Mouse (Mus musculus) midbrain, embryonic 15.5 days (tissue): ENCODE measurements at regions not wholly inside any gene's neighbourhood (a gene's known extent, or its start where the extent isn't known, plus 50 kb on each side); places are given as distances from the start of the nearest gene placed in this dataset.
"Not testable (repeated sequence)": the region's sequence is repeated elsewhere in the genome, so short reads cannot be mapped to it uniquely, and the experiment has no call there.

Experiments used
- ATAC-seq: fragments of 200-750 bp; cut with Nextera tagmentation; replicated peaks from 2 replicates; pipeline ENCODE4 v1.8.0; 2017; ENCODE audit warnings: moderate TSS enrichment
- H3K27ac ChIP-seq: fragments of 300-500 bp; sonication (generic); 2 replicates; pipeline ENCODE4 v1.5.1; 2015; ENCODE audit warnings: mild to moderate bottlenecking, inconsistent platforms
- H3K27me3 ChIP-seq: fragments of 300-500 bp; sonication (generic); replicated peaks from 2 replicates; pipeline ENCODE4 v1.6.1; 2015; ENCODE audit warnings: inconsistent platforms
- H3K36me3 ChIP-seq: fragments of 300-500 bp; sonication (generic); replicated peaks from 2 replicates; pipeline ENCODE4 v1.6.1; 2015; ENCODE audit warnings: inconsistent platforms
- H3K4me1 ChIP-seq: fragments of 300-500 bp; sonication (generic); 2 replicates; pipeline ENCODE4 v1.6.1; 2015; ENCODE audit warnings: inconsistent platforms
- H3K4me2 ChIP-seq: fragments of 300-500 bp; sonication (generic); 2 replicates; pipeline ENCODE4 v1.6.1; 2015; ENCODE audit warnings: inconsistent platforms, mild to moderate bottlenecking, moderate library complexity
- H3K4me3 ChIP-seq: fragments of 300-500 bp; sonication (generic); 2 replicates; pipeline ENCODE4 v1.5.1; 2015; ENCODE audit warnings: mild to moderate bottlenecking, inconsistent platforms
- H3K9ac ChIP-seq: fragments of 300-500 bp; sonication (generic); 2 replicates; pipeline ENCODE4 v1.6.1; 2015; ENCODE audit warnings: mild to moderate bottlenecking, inconsistent platforms
- H3K9me3 ChIP-seq: fragments of 300-500 bp; sonication (generic); 2 replicates; pipeline ENCODE4 v1.6.1; 2016; ENCODE audit warnings: inconsistent platforms
- WGBS: fragments of 180-500 bp; shearing (Covaris S2); methylation state at CpG from one replicate; pipeline ENCODE4 v1.1.7; 2015; ENCODE audit warnings: mixed read lengths; 5-methylcytosine and 5-hydroxymethylcytosine counted together

DNA sequence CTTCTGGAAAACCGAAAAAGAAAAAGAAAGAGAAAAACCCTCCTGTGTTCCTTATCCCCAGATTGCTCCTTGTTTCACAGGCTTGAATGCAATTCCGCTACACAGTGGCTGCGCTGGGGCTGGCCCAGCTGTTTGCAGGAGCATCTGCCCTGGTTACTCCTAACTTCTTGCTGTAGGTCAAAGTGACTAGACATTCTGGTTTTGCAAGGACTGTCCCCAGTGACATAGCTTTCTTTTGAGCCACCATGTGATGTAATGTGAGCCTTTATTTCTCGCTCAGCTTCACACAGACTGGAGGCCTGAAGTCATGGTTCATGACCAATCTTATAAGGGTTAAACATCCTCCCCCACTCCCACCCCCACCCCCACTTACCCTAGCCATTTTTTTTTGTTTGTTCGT is 222.8 kb downstream of the Pten start:
- Histone ChIP-seq H3K4me1 (no peaks in the 10 kb centered on the region), H3K27me3 (no peaks in the 10 kb centered on the region), H3K27ac (no peak overlapping the region), H3K9me3 (no peaks in the 10 kb centered on the region), H3K4me3 (no peak overlapping the region), H3K9ac (no peak overlapping the region), H3K36me3 (no peaks in the 10 kb centered on the region), H3K4me2 (no peak overlapping the region)
- 85% methylated on average over 5 of the region's 5 CpGs for WGBS
- no peak for ATAC-seq

GRCm38 (mm10) chr19:32988713-32989112 is 231.4 kb downstream of the Pten start:
- no peak overlapping the region for H3K27ac ChIP-seq
- H3K36me3 ChIP-seq, result no peaks in the 10 kb centered on the region
- ATAC-seq, result no peak
- no peak overlapping the region for H3K4me3 ChIP-seq
- H3K4me1 ChIP-seq, result no peaks in the 10 kb centered on the region
- no peaks in the 10 kb centered on the region for H3K27me3 ChIP-seq
- no peak overlapping the region for H3K9ac ChIP-seq
- 80% methylated on average over 5 of the region's 5 CpGs for WGBS
- no peak overlapping the region for H3K4me2 ChIP-seq
- no peaks in the 10 kb centered on the region for H3K9me3 ChIP-seq

- no peak overlapping the region for H3K9ac ChIP-seq
- H3K36me3 ChIP-seq, result no peaks in the 10 kb centered on the region
- no peaks in the 10 kb centered on the region for H3K4me1 ChIP-seq
- H3K9me3 ChIP-seq, result no peaks in the 10 kb centered on the region
- WGBS, result 87% methylated on average over 6 of the region's 6 CpGs
- H3K4me2 ChIP-seq, result no peak overlapping the region
- no peak for ATAC-seq
- no peak overlapping the region for H3K27ac ChIP-seq
- no peaks in the 10 kb centered on the region for H3K27me3 ChIP-seq
- H3K4me3 ChIP-seq, result no peak overlapping the region
Observed at GRCm38 (mm10) chr19:32989346-32989745, 232.0 kb downstream of the Pten start.

- no peak overlapping the region for H3K27ac ChIP-seq
- no peak overlapping the region for H3K9ac ChIP-seq
- H3K4me2 ChIP-seq, result no peak overlapping the region
- no peaks in the 10 kb centered on the region for H3K9me3 ChIP-seq
- no peaks in the 10 kb centered on the region for H3K36me3 ChIP-seq
- WGBS, result 89% methylated on average over 6 of the region's 6 CpGs
- no peak overlapping the region for H3K4me3 ChIP-seq
- no peak for ATAC-seq
- H3K4me1 ChIP-seq, result no peaks in the 10 kb centered on the region
- H3K27me3 ChIP-seq, result no peaks in the 10 kb centered on the region
Observed at GRCm38 (mm10) chr19:32990576-32990975, 233.3 kb downstream of the Pten start.

GRCm38 (mm10) chr19:32998576-32999170 is 241.4 kb downstream of the Pten start:
- whole genome bisulfite sequencing, result 90% methylated on average over 3 of the region's 3 CpGs
- no peak overlapping the region for H3K9ac ChIP-seq

DNA sequence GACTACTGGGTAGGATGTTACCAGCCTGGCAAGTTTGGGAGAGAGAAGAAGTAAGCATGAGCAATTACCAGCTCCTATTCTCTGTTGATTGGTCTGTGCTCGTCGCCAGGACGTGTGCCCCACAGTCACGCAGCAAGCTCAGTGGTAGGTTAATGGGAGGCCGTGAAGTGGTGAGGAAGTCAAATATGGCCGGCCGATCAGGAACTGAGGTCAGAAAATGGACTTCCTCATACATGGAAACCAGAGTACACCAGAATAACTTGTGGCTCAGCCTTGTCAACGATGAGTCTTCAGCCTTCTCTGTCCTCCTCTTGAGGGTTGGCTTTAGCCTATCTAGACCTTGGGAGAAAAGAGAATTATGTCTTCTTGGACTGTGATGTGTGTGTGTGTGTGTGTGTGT is 250.3 kb downstream of the Pten start:
- no peak overlapping the region for H3K4me2 ChIP-seq
- H3K9ac ChIP-seq, result no peak overlapping the region
- no peak overlapping the region for H3K4me3 ChIP-seq
- no peak for ATAC-seq
- H3K27ac ChIP-seq, result no peak overlapping the region
- H3K36me3 ChIP-seq, result no peaks in the 10 kb centered on the region
- no peaks in the 10 kb centered on the region for H3K4me1 ChIP-seq
- 90% methylated on average over 8 of the region's 8 CpGs for WGBS
- no peaks in the 10 kb centered on the region for H3K27me3 ChIP-seq
- H3K9me3 ChIP-seq, result no peaks in the 10 kb centered on the region

More at GRCm38 (mm10) chr19:32998576-32999170, 241.4 kb downstream of the Pten start:
- no peak overlapping the region for H3K4me2 ChIP-seq
- no peaks in the 10 kb centered on the region for H3K36me3 ChIP-seq
- no peak overlapping the region for H3K27ac ChIP-seq
- no peak for ATAC-seq
- no peak overlapping the region for H3K4me3 ChIP-seq
- H3K4me1 ChIP-seq, result no peaks in the 10 kb centered on the region
- no peaks in the 10 kb centered on the region for H3K9me3 ChIP-seq
- H3K27me3 ChIP-seq, result no peaks in the 10 kb centered on the region

DNA sequence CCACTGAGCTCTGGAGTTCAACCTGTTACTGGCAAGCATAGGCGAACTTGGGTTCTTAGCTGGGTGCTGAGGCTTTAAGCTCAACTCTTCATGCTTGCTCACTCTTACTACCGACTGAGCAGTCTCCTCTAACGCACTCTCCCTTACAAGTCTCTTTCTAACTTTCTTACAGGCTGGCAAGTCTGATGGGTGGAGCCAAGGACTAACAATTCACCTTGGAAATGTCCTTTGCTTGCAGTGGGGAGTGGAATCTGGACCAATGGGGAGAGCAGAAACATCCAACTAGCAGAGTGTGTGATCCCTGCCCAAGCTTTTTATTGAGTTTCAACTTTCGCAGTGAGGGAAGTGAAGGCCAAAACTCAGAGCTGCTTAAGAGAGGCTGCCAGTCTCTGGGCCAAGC is 250.8 kb downstream of the Pten start:
- no peaks in the 10 kb centered on the region for H3K27me3 ChIP-seq
- 86% methylated on average over 4 of the region's 4 CpGs for WGBS

DNA sequence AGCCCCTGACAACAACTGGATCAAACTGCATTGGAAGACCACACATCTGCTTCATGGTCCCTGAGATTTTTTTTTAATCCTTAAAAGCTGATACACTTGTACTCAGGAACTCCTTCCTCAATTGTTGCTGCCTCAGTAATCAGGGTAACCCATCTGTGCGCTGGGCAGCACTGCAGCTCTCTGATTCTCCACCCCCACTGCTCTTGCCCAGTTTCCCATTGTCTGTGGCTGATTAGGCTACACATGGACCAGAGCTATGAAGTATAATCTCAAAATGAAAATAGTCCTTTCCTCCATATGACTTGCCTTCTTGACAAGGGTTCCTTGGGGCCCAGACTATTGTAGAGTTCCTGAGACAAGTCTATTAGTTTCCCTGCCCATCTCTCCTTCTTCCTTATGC is 251.5 kb downstream of the Pten start:
- Histone ChIP-seq H3K9me3 (no peaks in the 10 kb centered on the region), H3K4me3 (no peak overlapping the region), H3K4me2 (no peak overlapping the region), H3K4me1 (no peaks in the 10 kb centered on the region), H3K27ac (no peak overlapping the region), H3K27me3 (no peaks in the 10 kb centered on the region), H3K9ac (no peak overlapping the region), H3K36me3 (no peaks in the 10 kb centered on the region)
- 89% methylated on average over 1 of the region's 1 CpGs for WGBS
- no peak for ATAC-seq

More for the DNA sequence above, 250.8 kb downstream of the Pten start:
- no peaks in the 10 kb centered on the region for H3K4me1 ChIP-seq
- no peak overlapping the region for H3K4me3 ChIP-seq
- no peaks in the 10 kb centered on the region for H3K9me3 ChIP-seq
- no peak overlapping the region for H3K27ac ChIP-seq
- H3K36me3 ChIP-seq, result no peaks in the 10 kb centered on the region
- no peak for ATAC-seq
- no peak overlapping the region for H3K9ac ChIP-seq
- H3K4me2 ChIP-seq, result no peak overlapping the region

DNA sequence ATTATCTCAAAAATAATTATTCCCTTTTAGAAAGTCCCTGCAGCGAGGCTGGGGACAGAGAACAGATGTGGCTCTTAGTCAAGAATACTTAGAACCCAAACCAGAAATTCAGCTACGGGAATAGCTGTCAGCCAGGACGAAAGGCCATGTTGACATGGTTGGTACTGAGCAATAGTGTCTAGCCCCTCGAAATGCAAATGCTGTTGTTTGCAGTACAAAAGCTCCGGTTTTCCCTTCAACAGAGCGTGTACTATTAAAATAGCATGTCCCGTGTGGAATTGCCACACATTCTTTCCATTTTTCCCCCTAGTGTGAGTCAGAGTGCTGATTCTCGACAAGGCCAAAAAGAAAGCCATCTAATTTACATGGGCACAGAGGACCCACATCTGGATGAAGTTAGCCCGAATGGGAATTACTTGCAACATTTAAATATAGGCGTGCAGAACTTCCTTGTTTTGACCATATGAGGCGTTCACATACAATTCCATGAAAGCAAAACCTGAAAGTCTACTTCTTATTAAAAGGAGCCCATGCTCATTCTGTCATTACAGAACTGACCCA is 253.7 kb downstream of the Pten start:
- Histone ChIP-seq H3K4me1 (no peaks in the 10 kb centered on the region), H3K9ac (no peak overlapping the region), H3K27ac (no peak overlapping the region), H3K27me3 (no peaks in the 10 kb centered on the region), H3K4me2 (no peak overlapping the region), H3K36me3 (no peaks in the 10 kb centered on the region), H3K9me3 (no peaks in the 10 kb centered on the region), H3K4me3 (no peak overlapping the region)
- ATAC-seq, result no peak
- WGBS, result 60% methylated on average over 11 of the region's 11 CpGs

GRCm38 (mm10) chr19:33014879-33015278 is 257.6 kb downstream of the Pten start:
- H3K4me1 ChIP-seq, H3K36me3 ChIP-seq, H3K4me2 ChIP-seq, H3K27me3 ChIP-seq, H3K9ac ChIP-seq, H3K9me3 ChIP-seq, H3K4me3 ChIP-seq, ATAC-seq, H3K27ac ChIP-seq: not testable (repeated sequence)
- 91% methylated on average over 9 of the region's 9 CpGs for WGBS

GRCm38 (mm10) chr19:33021161-33021560 is 263.9 kb downstream of the Pten start:
- H3K9ac ChIP-seq, result no peak overlapping the region
- no peaks in the 10 kb centered on the region for H3K4me1 ChIP-seq
- no peak overlapping the region for H3K27ac ChIP-seq
- ATAC-seq, result no peak
- H3K4me3 ChIP-seq, result no peak overlapping the region
- no peaks in the 10 kb centered on the region for H3K9me3 ChIP-seq
- no peak overlapping the region for H3K4me2 ChIP-seq
- no peaks in the 10 kb centered on the region for H3K36me3 ChIP-seq
- H3K27me3 ChIP-seq, result no peaks in the 10 kb centered on the region
- WGBS, result 88% methylated on average over 3 of the region's 3 CpGs

DNA sequence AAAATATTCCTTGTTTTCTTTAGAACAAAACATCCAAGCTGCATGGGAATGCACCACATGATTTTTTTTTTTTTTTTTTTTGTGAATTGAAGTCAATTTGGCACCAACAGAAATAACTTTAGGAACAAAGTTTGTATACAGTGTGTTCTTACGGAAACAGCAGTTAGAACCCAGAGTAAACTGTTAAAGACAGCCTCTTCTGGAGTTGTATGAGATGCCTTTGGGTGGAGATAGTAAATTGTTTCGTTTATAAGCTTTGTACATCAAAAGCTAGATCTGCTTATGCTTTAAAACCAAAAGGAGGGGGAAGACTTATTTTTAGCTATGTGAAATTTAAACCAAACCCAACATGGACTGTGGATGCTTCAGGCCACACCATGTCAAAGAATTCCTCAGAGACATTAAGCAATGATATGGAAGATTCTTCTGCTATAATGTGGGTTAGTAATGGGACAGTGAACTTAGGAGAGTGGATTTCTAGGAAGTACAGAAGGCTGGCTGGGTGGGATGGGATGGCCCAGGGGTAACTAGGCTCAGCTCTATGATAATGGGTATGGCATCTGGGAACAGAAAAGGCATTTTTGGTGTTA is 265.6 kb downstream of the Pten start:
- ATAC-seq, result no peak
- H3K27ac ChIP-seq, result no peak overlapping the region
- no peak overlapping the region for H3K4me2 ChIP-seq
- no peak overlapping the region for H3K4me3 ChIP-seq
- H3K9me3 ChIP-seq, result no peaks in the 10 kb centered on the region
- WGBS, result 89% methylated on average over 2 of the region's 2 CpGs
- H3K4me1 ChIP-seq, result no peaks in the 10 kb centered on the region
- no peak overlapping the region for H3K9ac ChIP-seq
- no peaks in the 10 kb centered on the region for H3K27me3 ChIP-seq
- H3K36me3 ChIP-seq, result no peaks in the 10 kb centered on the region
